Mouse (Mus musculus): ENCODE measurements around the gene Abcc12. TPM values are rescaled to one million over a fixed set of nuclear protein-coding genes. Genes with fewer than 3 reads are reported as not detected.

Abcc12 gene
- polyA plus RNA-seq, 1 experiment from 2014 or later: not detected

DNA sequence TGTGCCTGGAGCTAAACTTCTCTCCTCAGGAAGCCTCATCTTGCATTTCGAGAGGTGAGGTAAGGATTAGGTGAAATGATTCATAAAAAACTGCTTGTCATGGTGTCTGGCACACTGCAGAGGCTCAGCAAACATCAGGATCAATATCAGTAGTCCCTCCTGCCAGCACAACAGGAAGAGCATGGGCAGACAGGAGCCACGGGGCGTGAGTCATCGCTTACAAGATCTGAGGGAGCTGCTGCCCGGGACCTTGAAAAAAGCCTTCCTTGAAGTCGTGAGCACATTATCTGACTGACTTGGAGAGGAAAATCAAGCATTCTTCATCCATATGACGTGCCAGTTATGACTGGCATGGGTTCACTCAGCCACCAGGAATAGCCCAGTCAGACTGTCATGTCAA is 79.1 kb downstream of the Abcc12 start:
- no peak overlapping the region for H3K4me2 ChIP-seq
- 53% methylated on average over 7 of the region's 7 CpGs for WGBS
- H3K9me3 ChIP-seq: peaks cover 9% of the 10 kb centered on the region; the same call in 1 of the 2 replicates
- no peak overlapping the region for H3K9ac ChIP-seq
- no peak for ATAC-seq (ENCODE audit: extremely low read depth, insufficient number of reproducible peaks, low FRiP score, low TSS enrichment)
- no peaks in the 10 kb centered on the region for H3K4me1 ChIP-seq
- no peaks in the 10 kb centered on the region for H3K36me3 ChIP-seq
- H3K27me3 ChIP-seq (replicated peaks): no peaks in the 10 kb centered on the region
- no peak overlapping the region for H3K4me3 ChIP-seq
- no peak overlapping the region for H3K27ac ChIP-seq (replicated peaks)

DNA sequence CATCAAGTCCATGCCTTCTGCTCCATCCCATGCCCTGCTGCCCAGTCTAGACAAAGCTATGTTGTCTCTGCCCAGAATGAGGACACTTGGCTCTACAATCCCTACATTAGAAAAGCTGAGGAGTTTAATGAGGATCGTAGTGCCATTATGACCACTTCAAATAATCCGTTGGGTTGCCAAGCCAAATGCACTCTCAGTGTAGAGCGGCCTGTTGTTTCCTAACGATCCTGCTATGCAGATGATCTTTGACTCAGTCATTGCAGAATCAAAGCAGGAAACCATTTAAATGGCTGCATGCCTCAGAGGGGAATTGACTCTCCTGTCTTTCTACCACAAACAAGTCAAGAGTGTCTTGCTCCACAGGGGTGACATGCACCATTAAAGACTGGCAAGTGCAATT is 85.4 kb downstream of the Abcc12 start:
- Histone ChIP-seq H3K27me3 (replicated peaks) (no peaks in the 10 kb centered on the region), H3K9me3 (no peaks in the 10 kb centered on the region), H3K9ac (no peak overlapping the region), H3K4me1 (no peaks in the 10 kb centered on the region), H3K4me3 (no peak overlapping the region), H3K27ac (replicated peaks) (no peak overlapping the region), H3K4me2 (no peak overlapping the region), H3K36me3 (no peaks in the 10 kb centered on the region)
- 79% methylated on average over 4 of the region's 4 CpGs for WGBS
- no peak for ATAC-seq (ENCODE audit: extremely low read depth, insufficient number of reproducible peaks, low FRiP score, low TSS enrichment)

DNA sequence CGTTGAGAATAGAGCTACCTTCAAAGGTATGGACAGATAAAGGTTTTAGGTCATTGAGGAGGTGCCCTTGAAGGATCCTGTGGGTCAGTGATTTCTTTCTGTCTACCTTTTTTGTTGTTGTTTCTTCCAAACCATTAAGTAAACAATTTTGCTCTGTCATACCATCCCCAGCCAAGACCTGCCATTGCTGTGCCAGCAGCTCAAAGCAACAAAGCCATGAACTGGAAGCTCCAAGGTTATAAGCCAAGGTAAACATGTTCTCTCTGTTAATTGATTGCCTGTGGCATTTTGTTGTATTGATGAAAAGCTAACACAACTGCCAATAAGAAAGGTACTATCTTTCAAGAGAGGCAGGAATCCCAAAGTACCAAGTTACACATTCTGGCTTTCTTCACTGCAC is 86.6 kb downstream of the Abcc12 start:
- Histone ChIP-seq H3K4me1 (no peaks in the 10 kb centered on the region), H3K36me3 (no peaks in the 10 kb centered on the region), H3K4me2 (no peak overlapping the region), H3K9me3 (no peaks in the 10 kb centered on the region), H3K4me3 (no peak overlapping the region), H3K27ac (replicated peaks) (no peak overlapping the region), H3K9ac (no peak overlapping the region), H3K27me3 (replicated peaks) (no peaks in the 10 kb centered on the region)
- ATAC-seq (ENCODE audit: extremely low read depth, insufficient number of reproducible peaks, low FRiP score, low TSS enrichment): no peak
- WGBS: 53% methylated on average over 1 of the region's 1 CpGs

DNA sequence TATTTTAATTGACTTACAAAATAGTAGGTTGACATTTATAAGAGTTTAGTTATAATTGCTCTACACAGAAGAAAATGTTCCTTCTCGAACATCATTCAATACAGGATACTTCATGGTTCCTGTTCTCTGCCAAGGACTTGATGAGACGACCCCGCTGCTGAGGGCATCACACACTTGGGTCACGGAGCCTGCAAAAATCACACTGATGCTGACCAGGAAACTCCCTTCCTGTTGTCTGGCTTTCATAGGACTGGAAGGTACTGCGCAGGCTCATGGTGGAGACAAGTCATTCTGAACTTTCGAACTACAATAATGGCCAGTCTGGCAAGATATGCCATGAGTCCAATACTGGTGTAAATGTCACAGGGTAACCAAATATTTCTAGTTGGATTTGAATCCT is 95.1 kb downstream of the Abcc12 start:
- Histone ChIP-seq H3K4me2 (no peak overlapping the region), H3K9me3 (no peaks in the 10 kb centered on the region), H3K9ac (no peak overlapping the region), H3K27me3 (replicated peaks) (no peaks in the 10 kb centered on the region), H3K4me3 (no peak overlapping the region), H3K4me1 (no peaks in the 10 kb centered on the region), H3K27ac (replicated peaks) (no peak overlapping the region), H3K36me3 (no peaks in the 10 kb centered on the region)
- WGBS: 83% methylated on average over 6 of the region's 6 CpGs
- ATAC-seq (ENCODE audit: extremely low read depth, insufficient number of reproducible peaks, low FRiP score, low TSS enrichment): no peak

DNA sequence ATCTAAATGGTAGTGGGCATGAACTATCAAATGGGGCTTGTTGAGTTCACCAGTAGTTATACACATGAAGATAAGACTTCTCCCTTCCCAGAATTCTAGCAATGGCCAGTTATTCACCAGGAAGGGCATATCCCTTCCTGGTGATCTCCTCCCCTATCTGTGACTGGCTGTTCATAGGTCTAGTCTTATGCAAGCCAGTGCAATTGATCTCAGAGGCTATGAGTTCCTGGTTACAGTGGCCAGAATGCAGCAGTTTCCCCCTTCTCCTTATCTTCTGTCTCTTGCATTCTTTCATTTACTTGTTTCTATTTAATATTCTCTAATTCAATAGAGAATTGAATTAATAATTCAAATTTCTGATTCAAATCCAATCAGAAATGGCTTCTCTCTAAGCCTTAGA is 96.2 kb downstream of the Abcc12 start:
- no peak overlapping the region for H3K4me3 ChIP-seq
- no peak overlapping the region for H3K27ac ChIP-seq (replicated peaks)
- no peak overlapping the region for H3K4me2 ChIP-seq
- no peaks in the 10 kb centered on the region for H3K4me1 ChIP-seq
- H3K27me3 ChIP-seq (replicated peaks): no peaks in the 10 kb centered on the region
- H3K36me3 ChIP-seq: no peaks in the 10 kb centered on the region
- H3K9ac ChIP-seq: no peak overlapping the region
- no peaks in the 10 kb centered on the region for H3K9me3 ChIP-seq
- ATAC-seq (ENCODE audit: extremely low read depth, insufficient number of reproducible peaks, low FRiP score, low TSS enrichment): no peak

DNA sequence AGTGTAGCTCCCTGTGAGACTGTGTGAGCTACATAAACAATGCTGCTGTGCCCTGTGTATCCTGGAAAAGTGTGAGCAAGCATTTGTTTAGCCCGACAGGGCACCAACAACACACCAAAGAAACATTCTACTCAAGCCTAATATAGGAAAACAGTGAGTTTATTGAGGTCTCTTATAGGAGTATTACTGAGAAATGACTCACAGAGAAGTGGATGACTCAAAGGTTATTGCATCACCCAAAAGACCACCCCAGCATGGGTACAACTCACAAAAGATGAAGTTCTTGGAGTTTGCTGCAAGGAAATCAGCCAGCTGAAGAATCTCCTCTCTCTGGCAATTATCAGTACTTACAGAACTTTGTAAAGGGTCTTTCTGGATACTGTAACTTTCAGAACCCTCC is 98.4 kb downstream of the Abcc12 start:
- no peak for ATAC-seq (ENCODE audit: extremely low read depth, insufficient number of reproducible peaks, low FRiP score, low TSS enrichment)
- whole genome bisulfite sequencing: 62% methylated on average over 1 of the region's 1 CpGs

DNA sequence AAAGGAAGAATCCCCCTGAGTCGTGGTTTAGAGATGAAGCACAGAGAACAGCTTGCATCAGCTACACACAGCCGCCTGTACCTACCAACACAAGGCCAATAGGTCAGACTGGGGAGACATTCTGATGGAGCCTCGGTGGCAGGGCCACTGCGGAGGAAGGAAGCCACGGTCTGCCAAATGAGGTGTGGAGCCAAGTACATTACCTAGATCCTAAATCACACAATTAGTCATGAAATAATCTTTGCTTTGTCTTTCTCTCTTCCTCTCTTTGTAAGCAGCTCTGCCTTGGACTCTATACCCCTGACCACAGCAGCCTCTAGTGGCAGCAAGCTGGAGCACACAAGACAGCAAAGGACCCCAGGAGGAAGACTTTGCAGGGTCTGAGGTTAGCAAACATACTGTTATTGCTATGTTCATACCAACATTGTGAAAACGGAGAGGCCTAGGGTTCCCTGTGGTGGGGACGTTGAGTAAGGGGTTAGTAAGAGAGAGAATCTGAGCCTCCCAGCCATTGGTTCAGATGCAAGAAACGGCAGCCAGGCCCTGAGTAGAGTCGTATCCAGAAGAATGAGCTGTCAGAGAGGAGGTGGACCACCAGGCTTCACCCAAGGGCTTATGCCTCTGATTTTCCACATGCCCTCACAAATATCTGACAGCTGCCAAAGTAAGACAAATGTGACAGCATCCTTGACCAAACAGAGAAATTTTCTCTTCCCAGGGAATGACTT is 104.6 kb downstream of the Abcc12 start:
- Histone ChIP-seq H3K27ac (replicated peaks) (no peak overlapping the region), H3K4me3 (no peak overlapping the region), H3K9me3 (no peaks in the 10 kb centered on the region), H3K4me2 (no peak overlapping the region), H3K36me3 (no peaks in the 10 kb centered on the region), H3K27me3 (replicated peaks) (no peaks in the 10 kb centered on the region), H3K9ac (no peak overlapping the region), H3K4me1 (no peaks in the 10 kb centered on the region)
- WGBS: 54% methylated on average over 9 of the region's 9 CpGs
- no peak for ATAC-seq (ENCODE audit: extremely low read depth, insufficient number of reproducible peaks, low FRiP score, low TSS enrichment)

More for the DNA sequence above, 98.4 kb downstream of the Abcc12 start:
- no peaks in the 10 kb centered on the region for H3K27me3 ChIP-seq (replicated peaks)
- H3K36me3 ChIP-seq: no peaks in the 10 kb centered on the region
- no peaks in the 10 kb centered on the region for H3K9me3 ChIP-seq
- H3K4me2 ChIP-seq: no peak overlapping the region
- H3K27ac ChIP-seq (replicated peaks): no peak overlapping the region
- H3K4me1 ChIP-seq: no peaks in the 10 kb centered on the region
- H3K4me3 ChIP-seq: no peak overlapping the region
- H3K9ac ChIP-seq: no peak overlapping the region

DNA sequence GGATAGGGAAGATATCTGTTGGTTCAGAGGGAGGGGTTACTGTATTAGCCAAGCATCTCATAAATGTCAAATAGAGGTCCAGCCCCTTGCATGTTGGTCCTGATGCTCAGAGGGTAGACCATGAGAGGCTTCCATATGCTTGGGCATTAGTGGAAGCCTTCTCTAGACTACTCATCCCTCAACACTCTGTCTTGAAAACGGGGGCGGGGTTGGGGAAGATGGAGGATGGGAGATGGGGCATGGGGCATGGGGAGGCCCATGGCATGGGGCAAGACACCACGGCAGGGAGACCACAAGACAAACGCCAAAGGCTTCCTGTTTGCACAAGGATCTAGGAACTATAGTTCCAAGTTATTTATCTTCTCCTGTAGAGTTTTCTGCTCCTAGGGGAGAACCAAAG is 106.0 kb downstream of the Abcc12 start:
- H3K27me3 ChIP-seq (replicated peaks): no peaks in the 10 kb centered on the region
- no peak overlapping the region for H3K9ac ChIP-seq
- H3K27ac ChIP-seq (replicated peaks): no peak overlapping the region
- H3K4me3 ChIP-seq: no peak overlapping the region
- no peak for ATAC-seq (ENCODE audit: extremely low read depth, insufficient number of reproducible peaks, low FRiP score, low TSS enrichment)
- H3K9me3 ChIP-seq: no peaks in the 10 kb centered on the region
- H3K36me3 ChIP-seq: no peaks in the 10 kb centered on the region
- WGBS: 87% methylated on average over 4 of the region's 4 CpGs
- no peaks in the 10 kb centered on the region for H3K4me1 ChIP-seq
- H3K4me2 ChIP-seq: no peak overlapping the region

DNA sequence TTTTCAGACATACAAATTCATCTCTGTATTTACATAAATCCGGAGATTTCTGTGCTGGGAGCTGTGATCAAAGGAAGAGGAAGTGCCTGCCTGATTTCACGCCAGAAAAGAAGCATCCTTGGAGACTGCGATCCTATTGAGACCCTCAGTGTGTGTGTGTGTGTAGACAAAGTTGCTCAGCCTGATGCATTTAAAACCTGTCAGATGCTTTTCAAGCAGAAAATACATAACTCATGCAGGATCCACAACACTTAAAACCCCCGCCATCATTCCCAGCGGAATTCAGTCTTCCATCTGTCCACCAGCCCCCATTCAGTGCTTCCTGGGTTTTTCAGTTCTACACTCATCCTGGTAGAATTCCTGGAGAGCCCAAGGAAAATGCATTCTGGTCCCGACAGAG is 107.4 kb downstream of the Abcc12 start:
- Histone ChIP-seq H3K4me2 (no peak overlapping the region), H3K27me3 (replicated peaks) (no peaks in the 10 kb centered on the region), H3K36me3 (no peaks in the 10 kb centered on the region), H3K27ac (replicated peaks) (no peak overlapping the region), H3K4me3 (no peak overlapping the region), H3K9ac (no peak overlapping the region), H3K9me3 (no peaks in the 10 kb centered on the region), H3K4me1 (no peaks in the 10 kb centered on the region)
- no peak for ATAC-seq (ENCODE audit: extremely low read depth, insufficient number of reproducible peaks, low FRiP score, low TSS enrichment)
- 76% methylated on average over 6 of the region's 6 CpGs for WGBS

DNA sequence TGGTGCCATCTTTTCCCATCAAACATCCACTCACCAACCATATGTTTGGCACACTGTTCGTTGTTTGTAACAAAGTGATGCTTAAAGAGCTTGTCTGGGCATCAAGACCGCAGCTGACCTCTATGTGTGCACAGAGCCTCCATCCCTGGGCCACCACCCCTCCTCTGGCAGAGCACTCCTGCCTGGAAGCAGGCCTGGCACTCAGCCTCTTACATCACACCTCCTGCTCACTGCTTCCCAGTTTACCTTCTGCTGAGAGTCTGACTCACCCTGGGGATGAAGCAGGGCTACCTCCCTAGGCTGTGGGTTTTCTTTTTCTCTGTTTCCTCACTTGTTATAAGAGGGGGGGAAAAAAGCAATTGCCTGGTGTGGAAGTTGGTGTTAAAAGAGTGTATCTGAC is 109.8 kb downstream of the Abcc12 start:
- H3K36me3 ChIP-seq: no peaks in the 10 kb centered on the region
- no peak for ATAC-seq (ENCODE audit: extremely low read depth, insufficient number of reproducible peaks, low FRiP score, low TSS enrichment)
- 72% methylated on average over 2 of the region's 2 CpGs for WGBS
- H3K9me3 ChIP-seq: no peaks in the 10 kb centered on the region
- no peaks in the 10 kb centered on the region for H3K27me3 ChIP-seq (replicated peaks)
- H3K4me1 ChIP-seq: no peaks in the 10 kb centered on the region
- H3K27ac ChIP-seq (replicated peaks): no peak overlapping the region
- H3K4me3 ChIP-seq: no peak overlapping the region
- no peak overlapping the region for H3K4me2 ChIP-seq
- H3K9ac ChIP-seq: no peak overlapping the region

DNA sequence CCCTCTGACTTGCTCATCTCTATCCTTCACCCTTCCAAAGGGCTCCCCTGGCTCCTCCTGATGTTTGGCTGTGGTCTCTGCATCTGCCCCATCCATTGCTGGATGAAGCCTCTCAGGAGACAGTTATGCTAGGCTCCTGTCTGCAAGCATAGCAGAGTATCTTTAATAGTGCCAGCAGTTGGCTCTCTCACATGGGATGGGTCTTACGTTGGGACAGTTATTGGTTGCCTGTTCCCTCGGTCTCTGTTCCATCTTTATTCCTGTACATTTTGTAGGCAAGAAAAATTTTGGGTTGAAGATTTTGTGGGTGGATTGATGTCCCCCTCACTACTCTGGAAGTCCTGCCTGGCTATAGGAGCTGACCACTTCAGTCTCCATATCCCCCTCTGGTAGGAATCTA is 117.3 kb downstream of the Abcc12 start:
- no peak overlapping the region for H3K9ac ChIP-seq
- no peak overlapping the region for H3K4me3 ChIP-seq
- no peaks in the 10 kb centered on the region for H3K4me1 ChIP-seq
- 81% methylated on average over 2 of the region's 2 CpGs for WGBS
- no peaks in the 10 kb centered on the region for H3K9me3 ChIP-seq
- no peak for ATAC-seq (ENCODE audit: extremely low read depth, insufficient number of reproducible peaks, low FRiP score, low TSS enrichment)
- H3K27ac ChIP-seq (replicated peaks): no peak overlapping the region
- H3K4me2 ChIP-seq: no peak overlapping the region
- no peaks in the 10 kb centered on the region for H3K36me3 ChIP-seq
- no peaks in the 10 kb centered on the region for H3K27me3 ChIP-seq (replicated peaks)

DNA sequence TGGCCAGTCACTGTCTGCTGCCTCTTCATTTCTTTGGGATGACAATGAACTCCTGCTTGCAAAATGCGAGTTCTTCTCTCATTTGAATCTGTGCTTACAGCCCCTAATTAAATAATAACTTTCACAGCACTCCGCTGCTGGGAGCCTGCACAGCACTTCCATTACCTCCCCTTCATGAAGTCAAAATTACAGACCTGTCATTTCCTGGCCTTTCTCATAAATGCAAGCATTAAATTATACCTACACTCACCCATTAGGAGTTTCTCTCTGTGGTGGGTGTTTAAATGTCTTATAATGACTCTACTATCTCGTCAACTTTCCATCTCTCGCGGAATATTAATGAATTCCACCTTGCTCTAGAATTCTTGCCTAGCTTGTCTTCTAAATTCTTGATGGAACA is 120.1 kb downstream of the Abcc12 start:
- H3K4me2 ChIP-seq: no peak overlapping the region
- H3K4me3 ChIP-seq: no peak overlapping the region
- ATAC-seq (ENCODE audit: extremely low read depth, insufficient number of reproducible peaks, low FRiP score, low TSS enrichment): no peak
- no peak overlapping the region for H3K27ac ChIP-seq (replicated peaks)
- WGBS: 77% methylated on average over 5 of the region's 5 CpGs
- no peak overlapping the region for H3K9ac ChIP-seq
- H3K4me1 ChIP-seq: no peaks in the 10 kb centered on the region
- H3K36me3 ChIP-seq: no peaks in the 10 kb centered on the region
- H3K9me3 ChIP-seq: no peaks in the 10 kb centered on the region
- H3K27me3 ChIP-seq (replicated peaks): no peaks in the 10 kb centered on the region

Measured in heart, embryonic 13.5 days (tissue).